Mouse (Mus musculus) stomach, postnatal 0 days (tissue): Measurements from ENCODE around the gene Moxd1.

Experiments
- CTCF ChIP-seq: IDR thresholded peaks from 2 replicates; pipeline ENCODE4 v1.5.1; 2016; ENCODE audit warnings: antibody characterized with exemption, low read depth, mild to moderate bottlenecking, moderate library complexity
- EP300 ChIP-seq: optimal IDR thresholded peaks from 2 replicates; pipeline ENCODE3; 2016; ENCODE audit warnings: antibody characterized with exemption

- TF ChIP-seq CTCF (peak; percentile 96), EP300 (no peak)
Measured at GRCm38 (mm10) chr10:24298260-24299244, 75.2 kb downstream of the Moxd1 start.
